Mouse (Mus musculus): Measurements from ENCODE around the gene Sytl1.

DNA sequence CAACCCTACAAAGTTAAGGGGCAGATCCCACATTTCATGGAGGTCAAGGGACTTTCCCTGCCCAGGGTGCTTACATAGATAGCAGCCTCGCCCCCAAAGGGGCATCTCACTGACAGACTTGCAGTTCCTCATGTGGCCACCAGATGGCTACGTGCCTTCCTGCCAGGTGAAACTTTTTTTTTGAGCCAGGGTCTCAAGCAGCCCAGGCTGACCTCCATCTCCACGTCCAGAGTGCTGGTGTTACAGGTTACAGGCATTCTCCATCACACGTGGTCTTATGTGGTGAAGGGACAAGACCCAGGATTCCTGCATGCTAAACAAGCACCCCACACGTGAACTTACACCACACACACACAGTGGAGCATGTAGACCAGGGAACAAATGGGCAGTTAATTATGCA, 45.3 kb downstream of the Sytl1 start:
- peak; percentile 94 for TF ChIP-seq CTCF (IDR thresholded peaks at IDR 0.05; ENCODE audit: low read depth, low read length)
- TF ChIP-seq POLR2A (IDR thresholded peaks at IDR 0.05; ENCODE audit: borderline replicate concordance, low read depth, low read length) = no peak

All from bone marrow macrophage, adult 2 months (primary cell).